Mouse (Mus musculus) brain, embryonic 18.5 days (tissue): ENCODE results near the gene Fuz.
A peak's percentile ranks its signal among the peaks of the same experiment; 100 is the strongest.
"Not testable (repeated sequence)": the region's sequence is repeated elsewhere in the genome, so short reads cannot be mapped to it uniquely, and the experiment has no call there.

Source experiments
- DNase-seq: peaks from one replicate; pipeline ENCODE4 v3.0.0-alpha.2; 2012; ENCODE audit warnings: low read depth, low spot score

Fuz gene

GRCm38 (mm10) chr7:44860576-44861428, 35.1 kb upstream of the Fuz start:
- no peak for DNase-seq

- no peak for DNase-seq
Observed at GRCm38 (mm10) chr7:44861429-44861816, 34.5 kb upstream of the Fuz start.

- DNase-seq = no peak
Observed at GRCm38 (mm10) chr7:44862434-44862833, 33.4 kb upstream of the Fuz start.

GRCm38 (mm10) chr7:44863210-44863609, 32.7 kb upstream of the Fuz start:
- no peak for DNase-seq

GRCm38 (mm10) chr7:44863982-44864494, 31.8 kb upstream of the Fuz start:
- no peak for DNase-seq

- no peak for DNase-seq
Observed at GRCm38 (mm10) chr7:44864595-44865542, 31.0 kb upstream of the Fuz start.

GRCm38 (mm10) chr7:44866276-44867009, 29.4 kb upstream of the Fuz start:
- no peak for DNase-seq

- no peak for DNase-seq
Observed at GRCm38 (mm10) chr7:44867010-44867702, 28.7 kb upstream of the Fuz start.

GRCm38 (mm10) chr7:44867802-44868201, 28.1 kb upstream of the Fuz start:
- DNase-seq = no peak

GRCm38 (mm10) chr7:44868465-44868864, 27.4 kb upstream of the Fuz start:
- DNase-seq = no peak

- DNase-seq = no peak
Observed at GRCm38 (mm10) chr7:44868919-44869696, 26.8 kb upstream of the Fuz start.

- peak; percentile 99 for DNase-seq
Observed at GRCm38 (mm10) chr7:44869697-44870528, 26.0 kb upstream of the Fuz start, which contains the start of gene Ptov1. Ptov1 (minus strand) TSS chr7:44869788.

GRCm38 (mm10) chr7:44870614-44871013, 25.3 kb upstream of the Fuz start:
- no peak for DNase-seq

- no peak for DNase-seq
Observed at GRCm38 (mm10) chr7:44871181-44871580, 24.7 kb upstream of the Fuz start.

- DNase-seq = not testable (repeated sequence)
Observed at GRCm38 (mm10) chr7:44871774-44872173, 24.1 kb upstream of the Fuz start.

GRCm38 (mm10) chr7:44877833-44878232, 18.0 kb upstream of the Fuz start:
- no peak for DNase-seq

GRCm38 (mm10) chr7:44883036-44883435, 12.8 kb upstream of the Fuz start:
- DNase-seq = no peak

- DNase-seq = no peak
Observed at GRCm38 (mm10) chr7:44884637-44885036, 11.2 kb upstream of the Fuz start.

GRCm38 (mm10) chr7:44886964-44887363, 8.9 kb upstream of the Fuz start:
- DNase-seq = no peak
